Mouse (Mus musculus) liver, adult 2 months (tissue): ENCODE measurements at regions not wholly inside any gene's neighbourhood (a gene's known extent, or its start where the extent isn't known, plus 50 kb on each side); places are given as distances from the start of the nearest gene placed in this dataset.
A peak's percentile ranks its signal among the peaks of the same experiment; 100 is the strongest.

ENCODE experiments used
- DNase-seq: peaks from one replicate; pipeline ENCODE4 v3.0.0-alpha.2; 2011; ENCODE audit warnings: low read depth, low spot score; ENCODE audit errors: extremely low read depth
- H3K27ac ChIP-seq: fragments of 200-500 bp; replicated peaks from 2 replicates; pipeline ENCODE4 v1.5.1; 2012; ENCODE audit warnings: low read depth, mild to moderate bottlenecking, control low read depth, inconsistent platforms, low read length; ENCODE audit not compliant: insufficient read depth
- H3K27me3 ChIP-seq: fragments of 200-500 bp; 2 replicates; pipeline ENCODE4 v1.6.1; 2012; ENCODE audit warnings: mild to moderate bottlenecking, moderate library complexity, low read length, inconsistent platforms; ENCODE audit not compliant: control insufficient read depth, insufficient read depth
- H3K36me3 ChIP-seq: fragments of 200-500 bp; 2 replicates; pipeline ENCODE4 v1.6.1; 2012; ENCODE audit warnings: low read length, inconsistent platforms; ENCODE audit not compliant: control insufficient read depth, insufficient read depth
- H3K4me1 ChIP-seq: fragments of 200-500 bp; 2 replicates; pipeline ENCODE4 v1.6.1; 2011; ENCODE audit warnings: low read length; ENCODE audit not compliant: control insufficient read depth, insufficient read depth
- H3K4me3 ChIP-seq: fragments of 200-500 bp; 2 replicates; pipeline ENCODE4 v1.5.1; 2011; ENCODE audit warnings: low read depth, mild to moderate bottlenecking, control low read depth, low read length, moderate library complexity; ENCODE audit not compliant: insufficient read depth
- H3K79me2 ChIP-seq: fragments of 200-500 bp; 2 replicates; pipeline ENCODE4 v1.6.1; 2012; ENCODE audit warnings: inconsistent platforms, mild to moderate bottlenecking, low read length, moderate library complexity; ENCODE audit not compliant: control insufficient read depth, insufficient read depth
- H3K9ac ChIP-seq: fragments of 200-500 bp; 2 replicates; pipeline ENCODE4 v1.6.1; 2012; ENCODE audit warnings: low read depth, mild to moderate bottlenecking, control low read depth, inconsistent platforms, low read length
- CTCF ChIP-seq: fragments of 200-500 bp; IDR thresholded peaks from 2 replicates; pipeline ENCODE4 v1.5.1; 2011; ENCODE audit warnings: low read depth, low read length, control low read depth
- POLR2A ChIP-seq: fragments of 200-500 bp; IDR thresholded peaks from 2 replicates; pipeline ENCODE4 v1.6.1; 2011; ENCODE audit warnings: low read length, control low read depth; ENCODE audit not compliant: insufficient read depth; ENCODE audit errors: extremely low read depth
- WGBS: fragments of 180-500 bp; shearing (Covaris S2); methylation state at CpG from one replicate; pipeline ENCODE4 v1.1.7; 2018; 5-methylcytosine and 5-hydroxymethylcytosine counted together

DNA sequence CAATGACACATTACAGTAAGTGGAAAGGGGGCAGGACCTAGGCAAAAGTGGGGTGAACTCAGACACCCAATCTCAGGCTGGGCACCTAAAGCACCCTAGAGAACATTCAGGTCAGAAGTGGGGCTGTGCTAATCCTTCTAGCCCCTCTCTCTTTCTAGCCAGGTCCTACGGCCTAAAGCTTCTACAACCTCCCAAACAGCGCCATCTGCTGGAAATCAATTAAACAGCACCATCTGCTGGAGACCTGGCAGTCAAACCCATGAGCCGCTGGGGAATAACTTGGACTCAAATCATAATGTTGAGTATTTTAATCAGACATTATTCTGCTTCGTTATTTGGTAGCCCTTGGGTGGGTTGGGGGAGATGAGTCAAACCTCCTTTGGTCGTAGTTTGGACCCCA, 215.5 kb upstream of the Eef2kmt start:
- H3K9ac ChIP-seq: no peak overlapping the region
- no peaks in the 10 kb centered on the region for H3K27me3 ChIP-seq
- H3K36me3 ChIP-seq: no peaks in the 10 kb centered on the region
- peak; percentile 46; the same call in 1 of the 2 replicates for TF ChIP-seq CTCF
- no peak for TF ChIP-seq POLR2A
- 27% methylated on average over 5 of the region's 5 CpGs for WGBS
- no peak overlapping the region for H3K4me3 ChIP-seq
- no peaks in the 10 kb centered on the region for H3K79me2 ChIP-seq
- DNase-seq: peak; percentile 18
- H3K27ac ChIP-seq: no peak overlapping the region
- 0 out of 2 replicates have a peak, but pooled peaks cover 1% of the 10 kb centered on the region for H3K4me1 ChIP-seq

DNA sequence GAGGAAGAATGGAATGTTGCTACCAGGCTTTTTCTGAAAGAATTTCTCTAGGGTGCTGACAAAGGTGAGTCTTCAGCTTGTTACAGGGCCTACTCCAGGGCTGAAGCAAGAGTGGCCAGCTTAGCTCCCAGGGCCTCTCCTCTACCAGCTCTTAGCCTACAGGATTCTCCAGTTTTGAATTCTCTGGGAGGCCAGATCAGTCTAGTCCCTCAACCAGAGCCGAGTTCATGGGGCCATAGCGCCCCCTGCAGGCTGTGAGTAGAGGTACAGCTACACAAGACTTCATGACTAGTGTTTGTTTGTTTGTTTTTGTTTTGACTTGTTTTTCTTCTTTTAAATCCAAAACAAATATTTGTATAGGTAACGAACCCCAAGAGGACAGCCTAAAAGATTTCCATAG, 211.8 kb upstream of the Eef2kmt start:
- no peaks in the 10 kb centered on the region for H3K36me3 ChIP-seq
- no peak for DNase-seq
- H3K79me2 ChIP-seq: no peaks in the 10 kb centered on the region
- H3K27me3 ChIP-seq: no peaks in the 10 kb centered on the region
- no peak overlapping the region for H3K9ac ChIP-seq
- TF ChIP-seq CTCF: peak; percentile 81
- TF ChIP-seq POLR2A: no peak
- WGBS: 5% methylated on average over 3 of the region's 3 CpGs
- H3K27ac ChIP-seq: no peak overlapping the region
- H3K4me3 ChIP-seq: no peak overlapping the region
- no peaks in the 10 kb centered on the region for H3K4me1 ChIP-seq

DNA sequence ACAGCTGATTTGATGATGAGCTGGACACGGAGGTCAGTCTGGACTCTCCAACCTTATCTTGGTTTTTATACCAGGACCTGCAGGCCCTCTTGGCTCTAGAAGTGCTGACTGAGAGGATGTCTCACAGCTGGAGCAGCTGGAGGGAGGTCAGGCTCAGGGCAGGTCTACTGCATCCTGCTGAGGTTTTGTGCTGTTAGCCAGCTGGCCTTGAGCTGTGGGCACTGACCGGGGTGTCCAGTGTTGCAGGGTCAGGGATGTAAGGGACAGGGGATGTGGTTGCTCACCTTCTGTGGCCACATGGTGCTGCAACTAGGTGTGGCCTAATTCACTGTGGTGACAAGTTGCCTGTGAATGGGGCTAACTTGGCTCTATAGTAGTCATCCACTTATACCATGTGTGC, 211.0 kb upstream of the Eef2kmt start:
- H3K27ac ChIP-seq: no peak overlapping the region
- no peak overlapping the region for H3K4me3 ChIP-seq
- no peak for DNase-seq
- H3K4me1 ChIP-seq: no peaks in the 10 kb centered on the region
- no peaks in the 10 kb centered on the region for H3K36me3 ChIP-seq
- H3K27me3 ChIP-seq: no peaks in the 10 kb centered on the region
- H3K9ac ChIP-seq: no peak overlapping the region
- no peaks in the 10 kb centered on the region for H3K79me2 ChIP-seq
- TF ChIP-seq POLR2A (no peak), CTCF (no peak)
- 52% methylated on average over 2 of the region's 2 CpGs for WGBS

GRCm38 (mm10) chr16:5455352-5455965, 199.7 kb upstream of the Eef2kmt start:
- TF ChIP-seq POLR2A: no peak
- no peak for TF ChIP-seq CTCF

GRCm38 (mm10) chr16:5454243-5454642, 198.5 kb upstream of the Eef2kmt start:
- TF ChIP-seq POLR2A (no peak), CTCF (no peak)
- Histone ChIP-seq H3K27ac (no peak overlapping the region), H3K27me3 (no peaks in the 10 kb centered on the region), H3K9ac (no peak overlapping the region), H3K36me3 (no peaks in the 10 kb centered on the region), H3K4me3 (no peak overlapping the region), H3K79me2 (no peaks in the 10 kb centered on the region), H3K4me1 (peaks cover 2% of the 10 kb centered on the region; the same call in 1 of the 2 replicates)
- no peak for DNase-seq
- 58% methylated on average over 6 of the region's 6 CpGs for WGBS

More at GRCm38 (mm10) chr16:5455352-5455965, 199.7 kb upstream of the Eef2kmt start:
- no peak for DNase-seq
- Histone ChIP-seq H3K79me2 (no peaks in the 10 kb centered on the region), H3K36me3 (no peaks in the 10 kb centered on the region), H3K4me3 (no peak overlapping the region), H3K27me3 (no peaks in the 10 kb centered on the region), H3K9ac (no peak overlapping the region), H3K27ac (no peak overlapping the region), H3K4me1 (peaks cover 2% of the 10 kb centered on the region; the same call in 1 of the 2 replicates)
- 46% methylated on average over 5 of the region's 5 CpGs for whole genome bisulfite sequencing

DNA sequence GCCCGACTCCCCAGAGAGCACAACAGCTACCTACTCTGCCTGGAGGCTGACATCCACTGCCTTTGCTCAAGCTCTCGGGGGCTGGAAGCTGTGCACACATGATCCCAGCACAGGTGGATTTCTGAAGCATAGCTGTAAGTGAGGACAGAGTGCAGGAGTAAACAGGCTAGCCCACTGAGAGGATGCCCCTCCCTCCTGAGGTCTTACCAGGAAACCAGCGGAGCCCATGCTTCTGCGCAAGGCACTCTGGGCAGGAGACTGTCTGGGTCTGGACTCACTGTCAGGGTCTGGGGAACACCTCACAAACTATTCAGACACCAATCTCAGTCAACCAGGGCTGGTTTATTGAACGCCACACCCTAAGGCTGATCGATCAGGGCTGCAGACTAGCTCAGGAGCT, 197.2 kb upstream of the Eef2kmt start:
- Histone ChIP-seq H3K4me1 (no peaks in the 10 kb centered on the region), H3K36me3 (no peaks in the 10 kb centered on the region), H3K9ac (no peak overlapping the region), H3K27ac (no peak overlapping the region), H3K79me2 (no peaks in the 10 kb centered on the region), H3K27me3 (no peaks in the 10 kb centered on the region), H3K4me3 (no peak overlapping the region)
- DNase-seq: no peak
- TF ChIP-seq POLR2A: no peak
- no peak for TF ChIP-seq CTCF
- whole genome bisulfite sequencing: 75% methylated on average over 6 of the region's 6 CpGs
